Mouse (Mus musculus): ENCODE measurements around the gene Smoc1. TPM values are rescaled to one million over a fixed set of nuclear protein-coding genes. Genes with fewer than 3 reads are reported as not detected.

Gene Smoc1
- total and polyA plus RNA-seq, 2 experiments from 2014 or later = 2.7 to 5.9 TPM

DNA sequence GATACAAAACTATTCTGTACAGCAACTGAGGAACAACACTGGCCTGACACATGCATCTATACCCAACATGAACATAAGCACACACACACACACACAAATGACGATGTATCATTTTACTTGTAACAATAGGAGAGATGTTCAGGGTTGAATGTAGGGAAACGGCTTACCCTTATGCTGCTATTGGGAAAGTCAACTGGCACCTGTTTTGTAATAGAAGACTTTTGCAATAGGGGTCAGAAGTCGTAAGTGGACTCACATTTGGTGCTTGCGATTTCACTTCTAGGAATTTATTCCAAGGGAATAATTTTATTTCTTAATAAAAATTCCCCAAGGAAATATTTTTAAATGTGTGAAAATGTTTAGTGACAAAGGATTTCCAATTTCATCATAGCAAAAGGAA, 85.7 kb downstream of the Smoc1 start:
- Histone ChIP-seq H3K4me2 (ENCODE audit: low read depth, low read length) (no peak overlapping the region), H3K9me3 (replicated peaks; ENCODE audit: control insufficient read depth, low read length) (no peaks in the 10 kb centered on the region), H3K27ac (ENCODE audit: low read depth) (no peak overlapping the region), H3K27me3 (ENCODE audit: control insufficient read depth, insufficient read depth, low read length) (no peaks in the 10 kb centered on the region), H3K9ac (replicated peaks; ENCODE audit: low read depth, low read length) (no peak overlapping the region), H3K4me1 (ENCODE audit: control insufficient read depth, insufficient read depth) (peaks cover 5% of the 10 kb centered on the region; the same call in 1 of the 2 replicates), H3K36me3 (replicated peaks; ENCODE audit: control insufficient read depth, insufficient read depth, low read length) (no peaks in the 10 kb centered on the region), H3K4me3 (ENCODE audit: low read depth, low read length) (no peak overlapping the region)
- WGBS = 88% methylated on average over 4 of the region's 4 CpGs
- DNase-seq (ENCODE audit: low spot score) = no peak
- ATAC-seq (ENCODE audit: insufficient read depth, low read depth) = no peak
- no peak for TF ChIP-seq CTCF (IDR thresholded peaks at IDR 0.05; ENCODE audit: low read depth)
- TF ChIP-seq EP300 (IDR thresholded peaks at IDR 0.05; ENCODE audit: low read depth) = no peak

DNA sequence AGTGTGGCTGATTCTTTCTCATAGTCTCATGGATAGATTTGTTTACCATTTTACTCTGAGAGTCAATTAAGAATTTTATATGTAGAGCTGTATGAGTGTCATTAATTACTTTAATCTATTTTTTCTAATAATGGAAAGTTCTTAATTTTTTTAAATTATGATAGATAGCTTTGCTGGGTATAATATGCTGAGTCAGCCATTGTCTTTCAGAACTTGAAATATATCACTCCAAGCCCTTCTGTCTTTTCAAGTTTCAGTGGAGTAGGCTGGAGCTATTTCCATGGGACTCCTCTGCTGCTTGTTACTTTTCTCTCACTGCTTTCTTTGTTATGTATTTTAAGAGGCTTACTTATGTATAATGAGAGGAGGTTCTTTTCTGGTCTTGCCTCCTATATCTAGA, 93.7 kb downstream of the Smoc1 start:
- no peak for TF ChIP-seq EP300 (IDR thresholded peaks at IDR 0.05; ENCODE audit: low read depth)
- TF ChIP-seq CTCF (IDR thresholded peaks at IDR 0.05; ENCODE audit: low read depth) = no peak
- no peaks in the 10 kb centered on the region for H3K36me3 ChIP-seq (replicated peaks; ENCODE audit: control insufficient read depth, insufficient read depth, low read length)
- DNase-seq (ENCODE audit: low spot score) = no peak
- H3K9ac ChIP-seq (replicated peaks; ENCODE audit: low read depth, low read length) = no peak overlapping the region
- H3K4me3 ChIP-seq (ENCODE audit: low read depth, low read length) = no peak overlapping the region
- no peak overlapping the region for H3K4me2 ChIP-seq (ENCODE audit: low read depth, low read length)
- H3K4me1 ChIP-seq (ENCODE audit: control insufficient read depth, insufficient read depth) = no peaks in the 10 kb centered on the region
- H3K9me3 ChIP-seq (replicated peaks; ENCODE audit: control insufficient read depth, low read length) = peaks cover 6% of the 10 kb centered on the region
- no peak for ATAC-seq (ENCODE audit: insufficient read depth, low read depth)
- no peaks in the 10 kb centered on the region for H3K27me3 ChIP-seq (ENCODE audit: control insufficient read depth, insufficient read depth, low read length)
- no peak overlapping the region for H3K27ac ChIP-seq (ENCODE audit: low read depth)

DNA sequence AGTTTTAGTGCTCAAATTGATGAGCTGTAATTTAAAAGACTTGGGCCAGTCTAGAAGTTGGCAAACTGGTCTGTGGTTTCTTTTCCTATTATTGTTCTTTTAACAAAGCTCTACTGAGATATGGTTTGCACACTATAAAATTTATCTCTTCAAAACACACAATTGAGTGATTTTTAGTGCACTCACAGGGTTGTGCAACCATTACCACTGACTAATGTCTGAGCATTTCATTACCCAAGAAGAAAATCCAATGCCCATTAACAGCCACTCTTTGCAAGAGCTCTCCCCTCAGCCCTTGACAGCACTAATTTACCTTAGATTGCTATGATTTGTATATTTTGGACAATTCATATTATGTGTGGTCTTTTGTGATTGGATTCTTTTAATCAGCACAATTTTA, 97.2 kb downstream of the Smoc1 start:
- no peak overlapping the region for H3K27ac ChIP-seq (ENCODE audit: low read depth)
- DNase-seq (ENCODE audit: low spot score) (no peak), ATAC-seq (ENCODE audit: insufficient read depth, low read depth) (no peak)
- H3K9me3 ChIP-seq (replicated peaks; ENCODE audit: control insufficient read depth, low read length) = peaks cover 6% of the 10 kb centered on the region
- H3K4me1 ChIP-seq (ENCODE audit: control insufficient read depth, insufficient read depth) = no peaks in the 10 kb centered on the region
- TF ChIP-seq EP300 (IDR thresholded peaks at IDR 0.05; ENCODE audit: low read depth) (no peak), CTCF (IDR thresholded peaks at IDR 0.05; ENCODE audit: low read depth) (no peak)
- H3K9ac ChIP-seq (replicated peaks; ENCODE audit: low read depth, low read length) = no peak overlapping the region
- no peak overlapping the region for H3K4me3 ChIP-seq (ENCODE audit: low read depth, low read length)
- H3K27me3 ChIP-seq (ENCODE audit: control insufficient read depth, insufficient read depth, low read length) = no peaks in the 10 kb centered on the region
- no peak overlapping the region for H3K4me2 ChIP-seq (ENCODE audit: low read depth, low read length)
- no peaks in the 10 kb centered on the region for H3K36me3 ChIP-seq (replicated peaks; ENCODE audit: control insufficient read depth, insufficient read depth, low read length)

DNA sequence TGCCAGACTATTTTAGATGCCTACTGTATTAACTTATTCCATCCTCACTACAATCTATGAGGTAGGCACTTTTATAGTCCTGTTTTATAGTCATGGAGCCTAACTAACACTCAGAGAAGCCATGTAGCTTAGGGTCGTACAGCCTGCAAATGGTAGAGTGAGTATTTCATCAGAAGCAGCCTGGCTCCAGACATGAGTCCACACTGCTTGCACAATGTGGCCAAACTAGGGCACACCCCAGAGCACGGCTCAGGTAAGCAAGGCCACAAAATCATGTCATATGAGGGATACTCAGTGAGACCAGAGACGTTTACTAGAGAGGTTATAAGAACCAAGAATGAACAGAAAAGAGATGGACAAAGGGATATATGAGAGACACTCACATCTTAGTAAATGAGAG, 100.2 kb downstream of the Smoc1 start:
- Histone ChIP-seq H3K4me3 (ENCODE audit: low read depth, low read length) (no peak overlapping the region), H3K9me3 (replicated peaks; ENCODE audit: control insufficient read depth, low read length) (no peaks in the 10 kb centered on the region), H3K27ac (ENCODE audit: low read depth) (no peak overlapping the region), H3K4me2 (ENCODE audit: low read depth, low read length) (no peak overlapping the region), H3K27me3 (ENCODE audit: control insufficient read depth, insufficient read depth, low read length) (no peaks in the 10 kb centered on the region), H3K36me3 (replicated peaks; ENCODE audit: control insufficient read depth, insufficient read depth, low read length) (no peaks in the 10 kb centered on the region), H3K9ac (replicated peaks; ENCODE audit: low read depth, low read length) (no peak overlapping the region), H3K4me1 (ENCODE audit: control insufficient read depth, insufficient read depth) (no peaks in the 10 kb centered on the region)
- no peak for TF ChIP-seq EP300 (IDR thresholded peaks at IDR 0.05; ENCODE audit: low read depth)
- TF ChIP-seq CTCF (IDR thresholded peaks at IDR 0.05; ENCODE audit: low read depth) = no peak
- ATAC-seq (ENCODE audit: insufficient read depth, low read depth) (no peak), DNase-seq (ENCODE audit: low spot score) (no peak)
- WGBS = 73% methylated on average over 3 of the region's 3 CpGs

DNA sequence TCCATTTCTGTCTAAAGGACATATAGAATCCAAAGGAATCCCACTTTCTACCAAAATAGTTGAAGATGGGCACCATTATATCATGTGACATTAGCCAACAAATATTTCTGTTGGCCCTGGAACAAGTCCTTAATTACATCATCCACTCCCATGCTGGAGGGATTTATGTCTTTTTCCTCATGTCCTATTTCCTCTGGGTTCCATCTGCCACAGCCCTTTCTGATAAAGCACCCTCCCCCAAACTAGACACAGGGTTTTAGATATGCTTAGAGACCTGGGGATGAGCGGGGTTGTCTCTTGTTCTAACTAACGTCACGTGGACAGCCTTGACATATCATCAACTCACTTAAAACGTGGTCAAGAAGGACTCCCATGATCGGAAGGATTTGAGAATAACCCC, 102.1 kb downstream of the Smoc1 start:
- no peak overlapping the region for H3K27ac ChIP-seq (ENCODE audit: low read depth)
- H3K9ac ChIP-seq (replicated peaks; ENCODE audit: low read depth, low read length) = no peak overlapping the region
- TF ChIP-seq EP300 (IDR thresholded peaks at IDR 0.05; ENCODE audit: low read depth) (no peak), CTCF (IDR thresholded peaks at IDR 0.05; ENCODE audit: low read depth) (no peak)
- H3K4me1 ChIP-seq (ENCODE audit: control insufficient read depth, insufficient read depth) = no peaks in the 10 kb centered on the region
- no peak for ATAC-seq (ENCODE audit: insufficient read depth, low read depth)
- DNase-seq (ENCODE audit: low spot score) = no peak
- no peaks in the 10 kb centered on the region for H3K27me3 ChIP-seq (ENCODE audit: control insufficient read depth, insufficient read depth, low read length)
- H3K36me3 ChIP-seq (replicated peaks; ENCODE audit: control insufficient read depth, insufficient read depth, low read length) = no peaks in the 10 kb centered on the region
- no peak overlapping the region for H3K4me2 ChIP-seq (ENCODE audit: low read depth, low read length)
- H3K9me3 ChIP-seq (replicated peaks; ENCODE audit: control insufficient read depth, low read length) = no peaks in the 10 kb centered on the region
- WGBS = 71% methylated on average over 5 of the region's 5 CpGs
- no peak overlapping the region for H3K4me3 ChIP-seq (ENCODE audit: low read depth, low read length)

DNA sequence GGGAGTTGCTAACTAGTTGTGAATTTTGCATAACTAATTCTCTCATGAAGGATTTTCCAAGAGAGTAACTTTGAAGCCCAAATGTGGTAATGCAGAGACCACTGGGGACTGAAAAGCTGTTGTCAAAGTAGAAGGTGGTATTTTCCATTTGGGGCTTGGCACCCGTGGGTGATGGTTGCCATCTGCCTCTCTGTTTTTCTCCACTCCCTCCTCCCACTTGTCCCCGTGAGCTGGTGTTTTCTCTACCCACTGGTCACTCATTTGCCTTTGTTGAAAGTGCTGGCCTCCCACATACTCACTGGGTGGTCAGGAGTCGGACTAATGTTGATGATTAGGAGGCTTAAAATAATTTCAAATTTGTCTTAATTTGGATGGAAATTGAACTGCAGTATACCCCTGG, 104.1 kb downstream of the Smoc1 start:
- Histone ChIP-seq H3K9me3 (replicated peaks; ENCODE audit: control insufficient read depth, low read length) (no peaks in the 10 kb centered on the region), H3K27ac (ENCODE audit: low read depth) (no peak overlapping the region), H3K4me1 (ENCODE audit: control insufficient read depth, insufficient read depth) (no peaks in the 10 kb centered on the region), H3K4me2 (ENCODE audit: low read depth, low read length) (no peak overlapping the region), H3K36me3 (replicated peaks; ENCODE audit: control insufficient read depth, insufficient read depth, low read length) (no peaks in the 10 kb centered on the region), H3K4me3 (ENCODE audit: low read depth, low read length) (no peak overlapping the region), H3K9ac (replicated peaks; ENCODE audit: low read depth, low read length) (no peak overlapping the region), H3K27me3 (ENCODE audit: control insufficient read depth, insufficient read depth, low read length) (no peaks in the 10 kb centered on the region)
- 41% methylated on average over 3 of the region's 3 CpGs for WGBS
- ATAC-seq (ENCODE audit: insufficient read depth, low read depth) = no peak
- TF ChIP-seq CTCF (IDR thresholded peaks at IDR 0.05; ENCODE audit: low read depth) (no peak), EP300 (IDR thresholded peaks at IDR 0.05; ENCODE audit: low read depth) (no peak)
- no peak for DNase-seq (ENCODE audit: low spot score)
